Mouse (Mus musculus) testis, adult 2 months (tissue): ENCODE data around the gene Cpn1.

Experiments used
- CTCF ChIP-seq: fragments of 200-500 bp; IDR thresholded peaks from 2 replicates; pipeline ENCODE4 v1.5.1; 2012; ENCODE audit warnings: low read depth, mild to moderate bottlenecking, inconsistent platforms, low read length, moderate library complexity; ENCODE audit not compliant: control insufficient read depth, insufficient read depth, insufficient replicate concordance
- POLR2A ChIP-seq: fragments of 200-500 bp; IDR thresholded peaks from 2 replicates; pipeline ENCODE4 v1.6.1; 2012; ENCODE audit warnings: low read depth, mild to moderate bottlenecking, inconsistent platforms, low read length, moderate library complexity; ENCODE audit not compliant: control insufficient read depth

DNA sequence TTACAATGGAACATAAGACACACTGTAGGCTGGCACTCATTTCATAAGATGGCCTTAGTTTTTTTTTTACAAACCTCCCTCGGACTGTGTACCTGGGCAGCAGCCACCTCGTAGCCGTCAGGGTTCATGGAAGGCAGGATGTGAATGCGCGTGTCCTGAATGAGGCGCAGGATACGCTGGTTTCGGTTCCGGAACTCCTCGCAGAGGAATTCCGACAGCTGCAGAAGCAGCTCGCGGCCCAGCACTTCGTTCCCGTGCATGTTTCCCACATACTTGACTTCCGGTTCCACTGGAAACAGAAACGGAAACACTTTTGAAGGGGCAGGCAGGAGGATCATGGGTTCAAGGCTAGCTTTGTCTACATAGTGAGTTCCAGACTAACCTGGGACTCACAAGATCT lies 5.6 kb downstream of the Cpn1 start:
- no peak for TF ChIP-seq POLR2A
- no peak for TF ChIP-seq CTCF
